Mouse (Mus musculus) kidney, adult 2 months (tissue): ENCODE results near the gene Cops4.

ENCODE experiments used
- CTCF ChIP-seq: fragments of 200-500 bp; conservative IDR thresholded peaks from 2 replicates; pipeline ENCODE4 v1.5.1; 2011; ENCODE audit warnings: low read depth, mild to moderate bottlenecking, control low read depth, low read length, moderate library complexity, mixed read lengths; ENCODE audit not compliant: insufficient read depth, insufficient read length
- POLR2A ChIP-seq: fragments of 200-500 bp; IDR thresholded peaks from one replicate; pipeline ENCODE4 v1.6.1; 2011; ENCODE audit warnings: low read depth, low read length, control low read depth

DNA sequence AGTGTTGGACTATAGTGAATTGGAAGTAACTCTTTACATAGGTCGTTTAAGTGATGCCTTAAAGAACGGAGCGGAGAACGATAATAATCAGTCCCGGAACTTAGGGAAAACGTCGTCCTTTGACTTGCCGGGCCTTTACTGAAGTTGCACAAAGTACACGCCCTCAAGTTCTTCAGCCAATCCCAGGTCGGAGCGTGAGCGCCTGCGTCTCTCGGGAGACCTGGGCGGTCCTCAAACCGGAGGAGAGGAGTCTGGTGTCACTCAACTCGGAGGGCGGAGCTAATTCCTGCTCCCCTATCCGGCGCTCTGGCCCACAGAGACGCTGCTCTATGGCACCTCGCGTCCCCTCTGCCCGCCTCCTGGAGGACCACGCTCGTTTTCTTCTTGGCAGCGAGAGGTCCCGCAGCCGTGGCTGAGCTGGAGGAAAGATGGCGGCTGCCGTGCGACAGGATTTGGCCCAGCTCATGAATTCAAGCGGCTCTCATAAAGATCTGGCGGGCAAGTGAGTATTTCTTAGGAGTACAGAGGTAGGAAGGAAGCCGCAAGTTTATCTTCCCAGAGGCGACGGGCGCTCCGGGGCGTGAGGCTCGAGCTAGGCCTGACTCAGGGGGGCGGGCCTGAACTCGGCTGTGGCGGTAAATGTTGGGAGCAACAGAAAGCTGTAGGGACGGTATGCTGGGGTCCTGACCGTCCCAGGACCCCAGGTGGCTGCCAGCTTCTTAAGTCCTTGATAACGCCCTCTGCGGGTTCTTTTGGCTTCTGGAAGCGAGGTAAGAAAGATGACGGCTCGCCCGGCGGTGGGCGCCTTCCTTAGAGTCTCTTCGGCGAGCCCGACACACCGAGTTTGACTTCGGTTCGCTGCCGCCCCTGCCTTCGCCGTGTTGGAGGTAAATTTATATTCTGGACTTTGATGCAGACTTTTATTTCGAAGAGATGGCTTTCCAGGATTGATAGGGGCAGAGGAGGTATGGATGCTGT, at the start of gene Cops4:
- peak; percentile 23 for TF ChIP-seq POLR2A
- TF ChIP-seq CTCF = no peak
